Mouse (Mus musculus): ENCODE measurements around the gene Acss1. TPM values are rescaled to one million over a fixed set of nuclear protein-coding genes. Genes with fewer than 3 reads are reported as not detected.

Acss1 gene
- polyA plus RNA-seq, 1 experiment from 2014 or later: 5.3 TPM

GRCm38 (mm10) chr2:150643166-150643565 lies 25.1 kb downstream of the Acss1 start:
- WGBS: 84% methylated on average over 1 of the region's 1 CpGs
- no peak overlapping the region for H3K4me2 ChIP-seq
- H3K9ac ChIP-seq: no peak overlapping the region
- DNase-seq: no peak
- H3K27ac ChIP-seq (ENCODE audit: low read depth): no peak overlapping the region
- H3K4me1 ChIP-seq (ENCODE audit: insufficient read depth): no peaks in the 10 kb centered on the region
- H3K4me3 ChIP-seq (ENCODE audit: low read depth, low read length): no peak overlapping the region
- no peak for ATAC-seq (ENCODE audit: insufficient read depth)
- no peaks in the 10 kb centered on the region for H3K9me3 ChIP-seq (ENCODE audit: low read depth, low read length)
- H3K36me3 ChIP-seq (ENCODE audit: insufficient read depth): no peaks in the 10 kb centered on the region
- no peak for TF ChIP-seq CTCF (IDR thresholded peaks at IDR 0.05; ENCODE audit: low read depth)
- no peaks in the 10 kb centered on the region for H3K27me3 ChIP-seq (ENCODE audit: insufficient read depth, low read length)

GRCm38 (mm10) chr2:150638370-150638733 lies 29.9 kb downstream of the Acss1 start:
- Histone ChIP-seq H3K27ac (ENCODE audit: low read depth) (no peak overlapping the region), H3K36me3 (ENCODE audit: insufficient read depth) (no peaks in the 10 kb centered on the region), H3K4me1 (ENCODE audit: insufficient read depth) (no peaks in the 10 kb centered on the region), H3K4me2 (no peak overlapping the region), H3K9ac (no peak overlapping the region), H3K27me3 (ENCODE audit: insufficient read depth, low read length) (no peaks in the 10 kb centered on the region), H3K9me3 (ENCODE audit: low read depth, low read length) (no peaks in the 10 kb centered on the region), H3K4me3 (ENCODE audit: low read depth, low read length) (no peak overlapping the region)
- DNase-seq (no peak), ATAC-seq (ENCODE audit: insufficient read depth) (no peak)
- no peak for TF ChIP-seq CTCF (IDR thresholded peaks at IDR 0.05; ENCODE audit: low read depth)
- 44% methylated on average over 2 of the region's 2 CpGs for WGBS

- Histone ChIP-seq H3K27ac (ENCODE audit: low read depth) (no peak overlapping the region), H3K9ac (no peak overlapping the region; the same call in 1 of the 2 replicates), H3K9me3 (ENCODE audit: low read depth, low read length) (no peaks in the 10 kb centered on the region), H3K27me3 (ENCODE audit: insufficient read depth, low read length) (no peaks in the 10 kb centered on the region), H3K4me1 (ENCODE audit: insufficient read depth) (no peaks in the 10 kb centered on the region), H3K4me2 (no peak overlapping the region), H3K36me3 (ENCODE audit: insufficient read depth) (no peaks in the 10 kb centered on the region), H3K4me3 (ENCODE audit: low read depth, low read length) (no peak overlapping the region)
- no peak for ATAC-seq (ENCODE audit: insufficient read depth)
- no peak for TF ChIP-seq CTCF (IDR thresholded peaks at IDR 0.05; ENCODE audit: low read depth)
- no peak for DNase-seq
- 71% methylated on average over 6 of the region's 6 CpGs for WGBS
Measured at GRCm38 (mm10) chr2:150637702-150638369, 30.5 kb downstream of the Acss1 start.

GRCm38 (mm10) chr2:150635877-150636446 lies 32.3 kb downstream of the Acss1 start:
- Histone ChIP-seq H3K4me3 (ENCODE audit: low read depth, low read length) (no peak overlapping the region), H3K27me3 (ENCODE audit: insufficient read depth, low read length) (no peaks in the 10 kb centered on the region), H3K9ac (no peak overlapping the region), H3K27ac (ENCODE audit: low read depth) (no peak overlapping the region), H3K9me3 (ENCODE audit: low read depth, low read length) (no peaks in the 10 kb centered on the region), H3K4me2 (no peak overlapping the region), H3K36me3 (ENCODE audit: insufficient read depth) (no peaks in the 10 kb centered on the region), H3K4me1 (ENCODE audit: insufficient read depth) (no peaks in the 10 kb centered on the region)
- DNase-seq (no peak), ATAC-seq (ENCODE audit: insufficient read depth) (no peak)
- no peak for TF ChIP-seq CTCF (IDR thresholded peaks at IDR 0.05; ENCODE audit: low read depth)
- 73% methylated on average over 3 of the region's 3 CpGs for WGBS

- Histone ChIP-seq H3K4me3 (ENCODE audit: low read depth, low read length) (no peak overlapping the region), H3K9ac (no peak overlapping the region), H3K4me2 (no peak overlapping the region), H3K27ac (ENCODE audit: low read depth) (no peak overlapping the region), H3K36me3 (ENCODE audit: insufficient read depth) (no peaks in the 10 kb centered on the region), H3K4me1 (ENCODE audit: insufficient read depth) (no peaks in the 10 kb centered on the region), H3K9me3 (ENCODE audit: low read depth, low read length) (no peaks in the 10 kb centered on the region), H3K27me3 (ENCODE audit: insufficient read depth, low read length) (no peaks in the 10 kb centered on the region)
- DNase-seq (no peak), ATAC-seq (ENCODE audit: insufficient read depth) (no peak)
- no peak for TF ChIP-seq CTCF (IDR thresholded peaks at IDR 0.05; ENCODE audit: low read depth)
- WGBS: 80% methylated on average over 4 of the region's 4 CpGs
Measured at GRCm38 (mm10) chr2:150629255-150629654, 39.0 kb downstream of the Acss1 start.

- no peak overlapping the region for H3K4me3 ChIP-seq (ENCODE audit: low read depth, low read length)
- no peak for TF ChIP-seq CTCF (IDR thresholded peaks at IDR 0.05; ENCODE audit: low read depth)
- H3K9ac ChIP-seq: no peak overlapping the region
- DNase-seq (no peak), ATAC-seq (ENCODE audit: insufficient read depth) (no peak)
- H3K36me3 ChIP-seq (ENCODE audit: insufficient read depth): no peaks in the 10 kb centered on the region
- no peak overlapping the region for H3K4me2 ChIP-seq
- H3K27ac ChIP-seq (ENCODE audit: low read depth): no peak overlapping the region
- H3K27me3 ChIP-seq (ENCODE audit: insufficient read depth, low read length): no peaks in the 10 kb centered on the region
- H3K9me3 ChIP-seq (ENCODE audit: low read depth, low read length): no peaks in the 10 kb centered on the region
- no peaks in the 10 kb centered on the region for H3K4me1 ChIP-seq (ENCODE audit: insufficient read depth)
- 63% methylated on average over 6 of the region's 6 CpGs for WGBS
Measured at GRCm38 (mm10) chr2:150627140-150627539, 41.2 kb downstream of the Acss1 start.

GRCm38 (mm10) chr2:150624926-150625325 lies 43.4 kb downstream of the Acss1 start:
- no peak overlapping the region for H3K27ac ChIP-seq (ENCODE audit: low read depth)
- DNase-seq (no peak), ATAC-seq (ENCODE audit: insufficient read depth) (no peak)
- no peak overlapping the region for H3K4me2 ChIP-seq
- no peak for TF ChIP-seq CTCF (IDR thresholded peaks at IDR 0.05; ENCODE audit: low read depth)
- no peaks in the 10 kb centered on the region for H3K36me3 ChIP-seq (ENCODE audit: insufficient read depth)
- no peak overlapping the region for H3K9ac ChIP-seq
- no peaks in the 10 kb centered on the region for H3K9me3 ChIP-seq (ENCODE audit: low read depth, low read length)
- H3K4me3 ChIP-seq (ENCODE audit: low read depth, low read length): no peak overlapping the region
- no peaks in the 10 kb centered on the region for H3K27me3 ChIP-seq (ENCODE audit: insufficient read depth, low read length)
- 80% methylated on average over 8 of the region's 8 CpGs for WGBS
- no peaks in the 10 kb centered on the region for H3K4me1 ChIP-seq (ENCODE audit: insufficient read depth)
